ENCODE assay signal across 11 mouse cellular contexts in the genomic region with DNA sequence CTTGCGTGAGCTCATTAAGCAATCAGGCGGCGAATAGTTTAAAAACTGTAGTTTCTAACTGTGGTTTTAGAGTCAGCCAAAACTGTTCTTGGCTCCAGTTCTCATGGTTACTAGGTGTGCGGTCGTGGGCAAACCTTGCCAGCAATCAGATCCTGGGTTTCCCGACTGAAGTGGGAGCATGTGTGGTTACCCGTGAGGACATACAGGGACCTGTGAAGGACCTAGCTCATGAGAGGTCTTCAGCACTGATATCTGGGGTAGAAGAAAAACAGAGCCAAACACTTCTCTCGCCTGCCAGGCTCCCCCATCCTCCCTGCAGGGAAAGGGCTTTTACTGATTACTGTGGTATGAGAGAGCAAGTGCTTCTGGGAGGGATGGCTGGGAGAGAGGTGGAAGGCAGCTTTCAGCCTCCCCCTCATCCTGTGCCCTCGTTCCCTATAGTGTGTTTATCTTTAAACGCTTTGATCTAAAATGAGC.
DNase-seq lines count a peak whose midpoint lies in the region; ATAC-seq and TF ChIP-seq lines count a peak whose summit lies in the region.
"Had no signal": no experiment of that assay in that cellular context is flagged by ENCODE, and none has a peak within 500 bp of the region (broad histone marks: within the 10 kb centered on the region; RNA-seq: fewer than 3 reads in every experiment).

No protein-coding gene starts in this region.

- H3K27ac ChIP-seq in limb, embryonic 12.5 days: peak overlapping the region; percentile 30; the same call in 1 of the 2 replicates
- H3K27ac ChIP-seq in limb, embryonic 10.5 days: no peak overlapping the region
- H3K27ac ChIP-seq in embryonic facial prominence, embryonic 15.5 days (replicated peaks): no peak overlapping the region
- H3K27ac ChIP-seq in heart, embryonic 16.5 days (ENCODE audit: low read length): peak overlapping the region; percentile 86
- no peak overlapping the region for H3K27ac ChIP-seq in stomach, embryonic 14.5 days (ENCODE audit: low read length)
- no peak overlapping the region for H3K27ac ChIP-seq in cerebellum, adult 2 months (ENCODE audit: insufficient read depth, low read length)
- H3K27ac ChIP-seq: left cerebral cortex, adult 2 months had no signal

- 58% methylated on average over 10 of the region's 10 CpGs for WGBS in limb, embryonic 12.5 days
- 71% methylated on average over 10 of the region's 10 CpGs for WGBS in limb, embryonic 10.5 days
- 47% methylated on average over 10 of the region's 10 CpGs for WGBS in embryonic facial prominence, embryonic 15.5 days
- WGBS in heart, embryonic 16.5 days: 20% methylated on average over 10 of the region's 10 CpGs
- WGBS in stomach, embryonic 14.5 days: 40% methylated on average over 10 of the region's 10 CpGs
- WGBS in cerebellum, adult 2 months: 37% methylated on average over 10 of the region's 10 CpGs

- no peak for DNase-seq in limb, embryonic 10.5 days (ENCODE audit: low spot score)
- DNase-seq in testis, postnatal 14 days (ENCODE audit: low spot score): no peak
- no peak for DNase-seq in cerebellum, adult 2 months
- DNase-seq: forebrain, postnatal 0 days; kidney, postnatal 10 days; liver, postnatal 0 days had no signal

- H3K36me3 ChIP-seq in limb, embryonic 12.5 days: no peaks in the 10 kb centered on the region
- H3K36me3 ChIP-seq in limb, embryonic 10.5 days: no peaks in the 10 kb centered on the region
- H3K36me3 ChIP-seq in embryonic facial prominence, embryonic 15.5 days: no peaks in the 10 kb centered on the region
- no peaks in the 10 kb centered on the region for H3K36me3 ChIP-seq in heart, embryonic 16.5 days (ENCODE audit: control insufficient read depth, insufficient read depth)
- no peaks in the 10 kb centered on the region for H3K36me3 ChIP-seq in stomach, embryonic 14.5 days (ENCODE audit: control insufficient read depth, insufficient read depth, low read length)

- no peak overlapping the region for H3K4me3 ChIP-seq in limb, embryonic 12.5 days (replicated peaks)
- H3K4me3 ChIP-seq in limb, embryonic 10.5 days: no peak overlapping the region
- no peak overlapping the region for H3K4me3 ChIP-seq in embryonic facial prominence, embryonic 15.5 days (replicated peaks)
- H3K4me3 ChIP-seq in heart, embryonic 16.5 days (ENCODE audit: low read length): peak overlapping the region; percentile 16; the same call in 1 of the 2 replicates
- no peak overlapping the region for H3K4me3 ChIP-seq in stomach, embryonic 14.5 days (ENCODE audit: low read depth, low read length)
- no peak overlapping the region for H3K4me3 ChIP-seq in cerebellum, adult 2 months (replicated peaks; ENCODE audit: insufficient read depth, low read depth, low read length)
- H3K4me3 ChIP-seq: left cerebral cortex, adult 2 months had no signal

- TF ChIP-seq CTCF in cerebellum, adult 2 months (IDR thresholded peaks at IDR 0.05; ENCODE audit: borderline replicate concordance, insufficient read depth, low read depth, low read length): no peak

- no peak overlapping the region for H3K4me2 ChIP-seq in limb, embryonic 12.5 days
- no peak overlapping the region for H3K4me2 ChIP-seq in embryonic facial prominence, embryonic 15.5 days (replicated peaks)
- peak overlapping the region; percentile 36 for H3K4me2 ChIP-seq in heart, embryonic 16.5 days (ENCODE audit: low read depth, low read length)
- no peak overlapping the region for H3K4me2 ChIP-seq in stomach, embryonic 14.5 days (replicated peaks; ENCODE audit: low read depth, low read length)

- no peaks in the 10 kb centered on the region for H3K9me3 ChIP-seq in limb, embryonic 12.5 days
- no peaks in the 10 kb centered on the region for H3K9me3 ChIP-seq in limb, embryonic 10.5 days (replicated peaks)
- H3K9me3 ChIP-seq in embryonic facial prominence, embryonic 15.5 days (replicated peaks): no peaks in the 10 kb centered on the region
- H3K9me3 ChIP-seq in heart, embryonic 16.5 days (replicated peaks; ENCODE audit: control insufficient read depth, low read length): no peaks in the 10 kb centered on the region
- H3K9me3 ChIP-seq in stomach, embryonic 14.5 days (ENCODE audit: control insufficient read depth, low read depth, low read length): no peaks in the 10 kb centered on the region

- peaks cover 11% of the 10 kb centered on the region; the same call in 1 of the 2 replicates for H3K4me1 ChIP-seq in limb, embryonic 12.5 days (replicated peaks)
- peaks cover 12% of the 10 kb centered on the region for H3K4me1 ChIP-seq in limb, embryonic 10.5 days
- H3K4me1 ChIP-seq in embryonic facial prominence, embryonic 15.5 days: no peaks in the 10 kb centered on the region
- peaks cover 7% of the 10 kb centered on the region; the same call in 1 of the 2 replicates for H3K4me1 ChIP-seq in heart, embryonic 16.5 days (ENCODE audit: control insufficient read depth, insufficient read depth, low read length)
- no peaks in the 10 kb centered on the region for H3K4me1 ChIP-seq in stomach, embryonic 14.5 days (ENCODE audit: control insufficient read depth, insufficient read depth, low read length)
- H3K4me1 ChIP-seq in cerebellum, adult 2 months (ENCODE audit: control insufficient read depth, insufficient read depth, low read length): no peaks in the 10 kb centered on the region

- no peaks in the 10 kb centered on the region; the same call in 1 of the 2 replicates for H3K27me3 ChIP-seq in limb, embryonic 12.5 days
- no peaks in the 10 kb centered on the region for H3K27me3 ChIP-seq in limb, embryonic 10.5 days (ENCODE audit: low read depth, poor library complexity, severe bottlenecking)
- H3K27me3 ChIP-seq in embryonic facial prominence, embryonic 15.5 days: no peaks in the 10 kb centered on the region
- H3K27me3 ChIP-seq in heart, embryonic 16.5 days (ENCODE audit: control insufficient read depth, insufficient read depth, low read length): no peaks in the 10 kb centered on the region
- no peaks in the 10 kb centered on the region for H3K27me3 ChIP-seq in stomach, embryonic 14.5 days (ENCODE audit: control insufficient read depth, insufficient read depth, low read length)
- H3K27me3 ChIP-seq in cerebellum, adult 2 months (ENCODE audit: control insufficient read depth, insufficient read depth, low read length): no peaks in the 10 kb centered on the region

- no peak overlapping the region for H3K9ac ChIP-seq in limb, embryonic 12.5 days (replicated peaks)
- no peak overlapping the region for H3K9ac ChIP-seq in embryonic facial prominence, embryonic 15.5 days
- 0 out of 2 replicates have a peak overlapping the region, but pooled peaks have one; percentile 10 for H3K9ac ChIP-seq in heart, embryonic 16.5 days (ENCODE audit: low read length)
- no peak overlapping the region for H3K9ac ChIP-seq in stomach, embryonic 14.5 days (replicated peaks; ENCODE audit: low read depth, low read length)
- H3K9ac ChIP-seq: forebrain, postnatal 0 days; liver, postnatal 0 days had no signal

- no peak for TF ChIP-seq POLR2A in cerebellum, adult 2 months (IDR thresholded peaks at IDR 0.05; ENCODE audit: borderline replicate concordance, insufficient read depth, low read length)

- no peak for ATAC-seq in limb, embryonic 12.5 days (ENCODE audit: insufficient number of reproducible peaks, insufficient read depth, low FRiP score, low TSS enrichment, low read depth)
- peak; percentile 54 for ATAC-seq in embryonic facial prominence, embryonic 15.5 days (ENCODE audit: insufficient number of reproducible peaks, low FRiP score, low TSS enrichment, low read depth)
- ATAC-seq in heart, embryonic 16.5 days (replicated peaks; ENCODE audit: extremely low read depth, insufficient read depth, low FRiP score): peak; percentile 94
- peak; percentile 46; the same call in 1 of the 2 replicates for ATAC-seq in stomach, embryonic 14.5 days (ENCODE audit: insufficient number of reproducible peaks, insufficient read depth, low FRiP score, low read depth)
- ATAC-seq: forebrain, postnatal 0 days; liver, postnatal 0 days had no signal

Comparison
In these comparisons a context has a peak if more than half of its experiments do, and no peak if none do; other contexts are left out.
1. H3K27ac ChIP-seq: peak in limb, embryonic 12.5 days (single experiment) and heart, embryonic 16.5 days (single experiment); none in limb, embryonic 10.5 days (single experiment), embryonic facial prominence, embryonic 15.5 days (single experiment), stomach, embryonic 14.5 days (single experiment) and cerebellum, adult 2 months (single experiment).